Mouse (Mus musculus) erythroblast, adult 5-6 weeks (primary cell): ENCODE measurements around the gene Rbpj. TPM values are rescaled to one million over a fixed set of nuclear protein-coding genes. Genes with fewer than 3 reads are reported as not detected.

Experiments
- ATAC-seq: replicated peaks from 2 replicates; pipeline ENCODE4 v1.8.0; 2016; ENCODE audit warnings: moderate number of reproducible peaks, mild to moderate bottlenecking, moderate TSS enrichment, inconsistent platforms; ENCODE audit not compliant: poor library complexity, low FRiP score, severe bottlenecking
- total RNA-seq, 2 experiments: library from RNA; stranded (forward) in 1 of 2; stranded (reverse) in 1 of 2; fragments of 150-400 nt in 1 of 2; fragments of 200-764, 138-1000 nt in 1 of 2; gene quantifications; 2 replicates each; pipeline versions ENCODE4 v1.2.3 to v1.2.4; 2015 to 2017; ENCODE audit warnings: low replicate concordance in 2 of 2

The Rbpj gene
- total RNA-seq, 2 experiments from 2014 or later, result 9.6 to 15.2 TPM

DNA sequence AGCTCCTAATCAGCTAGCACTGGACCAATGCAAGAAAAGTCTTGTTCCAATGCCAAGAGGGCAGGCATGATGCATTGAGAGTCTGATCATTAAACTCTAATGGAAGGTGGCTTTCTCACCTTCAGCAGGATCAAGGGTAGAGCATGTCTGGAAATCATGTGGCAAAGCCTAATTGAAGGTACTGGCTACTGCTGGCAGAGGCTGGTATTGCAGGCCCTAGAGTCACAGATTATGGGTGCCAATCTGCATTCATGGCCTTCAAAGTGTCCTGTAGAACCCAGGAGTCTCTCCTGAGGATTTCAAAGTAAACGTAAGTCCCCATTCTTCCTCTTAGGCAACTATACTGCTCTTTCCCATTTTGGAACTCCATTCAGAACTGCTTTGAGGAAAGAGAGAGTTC lies 226.7 kb downstream of the Rbpj start:
- ATAC-seq, result no peak

DNA sequence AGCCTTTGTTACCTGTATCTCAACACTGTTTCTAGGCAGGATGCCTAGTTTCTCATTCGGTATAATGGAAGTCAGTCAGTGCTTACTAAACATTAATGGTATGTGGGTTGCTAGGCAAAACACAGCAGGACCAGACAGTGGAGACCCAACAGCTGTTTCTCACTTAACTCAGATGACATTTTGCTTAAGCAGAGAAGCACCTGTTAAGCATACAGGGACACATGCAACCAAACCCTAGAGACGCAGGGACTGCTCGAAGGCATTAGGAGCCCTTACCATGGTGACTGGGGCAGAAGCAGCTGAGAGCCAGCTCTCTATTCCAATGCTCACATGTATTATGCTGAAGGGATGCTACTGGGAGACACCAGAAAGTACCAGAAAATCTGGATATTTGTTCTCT lies 230.7 kb downstream of the Rbpj start:
- no peak for ATAC-seq

DNA sequence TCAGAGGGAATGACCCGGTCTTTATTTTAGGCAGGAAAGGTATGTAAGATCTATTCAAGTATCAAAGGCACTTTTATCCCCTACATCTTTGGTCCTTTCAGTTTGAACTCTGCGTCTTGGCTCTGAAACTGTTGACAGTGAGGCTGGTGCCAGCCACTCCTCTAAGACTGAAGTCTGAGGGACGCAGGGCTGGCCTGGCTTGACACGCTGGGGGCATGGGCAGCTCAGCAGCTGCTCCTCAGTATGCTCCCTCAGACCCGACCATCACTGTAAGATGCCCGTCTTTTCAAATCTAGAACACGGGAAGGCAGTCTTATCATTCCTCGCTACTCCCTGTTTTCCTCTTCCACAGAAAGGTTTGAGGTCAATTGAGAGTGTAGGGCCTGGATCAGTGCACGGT lies 231.8 kb downstream of the Rbpj start:
- no peak for ATAC-seq

DNA sequence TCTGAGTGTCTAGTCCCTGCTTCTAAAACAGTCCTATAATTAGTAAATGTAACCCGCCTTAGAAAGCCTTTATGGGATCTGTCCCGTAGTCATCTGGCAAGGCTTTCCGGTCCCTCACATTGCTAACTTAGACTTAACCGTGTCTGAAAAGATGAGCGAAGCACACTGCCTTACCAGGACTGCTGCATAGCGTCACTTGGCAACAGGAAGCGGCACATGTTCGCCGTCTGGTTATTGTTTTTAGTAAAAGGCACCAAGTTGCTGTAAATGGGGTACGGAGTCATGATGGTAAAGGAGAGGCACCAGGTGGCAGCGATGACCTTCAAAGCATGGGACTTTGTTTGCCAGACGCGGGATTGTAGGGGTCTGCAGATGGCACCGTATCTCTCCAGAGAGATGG lies 236.7 kb downstream of the Rbpj start:
- no peak for ATAC-seq

Other genes starting within 250 kb of the Rbpj start
- gene Smim20, start 199.1 kb upstream of the Rbpj start, total RNA-seq (2015; ENCODE audit: low replicate concordance), result 6.0 and 34.3 TPM in 2 replicates
- gene Smim20, start 199.1 kb upstream of the Rbpj start, total RNA-seq (2017; ENCODE audit: low replicate concordance), result 7.5 and 10.6 TPM in 2 replicates
- not detected in 2 replicates for gene Cckar, start 241.6 kb downstream of the Rbpj start, total RNA-seq (2015; ENCODE audit: low replicate concordance)
- not detected in 2 replicates for gene Cckar, start 241.6 kb downstream of the Rbpj start, total RNA-seq (2017; ENCODE audit: low replicate concordance)